Mouse (Mus musculus): ENCODE measurements around the gene Paf1.

DNA sequence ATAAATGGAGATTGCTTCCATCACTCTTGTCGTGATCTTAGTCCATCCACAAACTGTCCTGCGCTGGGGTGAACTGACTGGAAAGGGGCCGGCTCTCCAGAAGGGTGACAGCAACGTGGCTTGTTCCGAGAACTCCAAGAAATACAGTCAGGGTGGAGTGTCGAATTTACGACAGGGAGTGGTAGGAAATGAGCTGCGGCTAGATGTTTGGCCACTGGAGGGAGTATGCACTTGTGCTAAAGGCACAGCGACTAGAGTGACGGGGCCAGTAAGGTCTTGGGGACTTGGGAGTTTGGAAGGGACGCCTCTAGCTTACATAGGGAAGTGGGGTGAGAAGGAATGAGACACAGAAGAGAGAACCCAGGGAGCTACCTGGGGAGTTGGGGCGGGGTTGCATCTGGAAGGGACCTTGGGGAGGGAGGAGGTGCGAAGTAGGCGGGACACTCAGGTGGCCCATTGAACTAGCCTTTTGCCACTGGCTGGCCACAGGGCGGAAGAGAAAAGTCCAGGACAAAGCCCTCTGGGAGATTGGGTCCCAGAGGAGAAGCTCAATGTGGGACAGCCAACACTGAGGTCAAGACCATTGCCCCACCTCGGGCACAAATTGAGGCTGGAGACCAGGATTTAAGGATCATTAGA, 44.3 kb downstream of the Paf1 start, which contains the start of gene Gmfg:
- TF ChIP-seq POLR2A (IDR thresholded peaks at IDR 0.05; ENCODE audit: low read depth, low read length) (0 out of 2 replicates have a peak, but pooled peaks have one; percentile 1), CTCF (IDR thresholded peaks at IDR 0.05; ENCODE audit: borderline replicate concordance, insufficient read depth, low read length) (peak; percentile 70; the same call in 1 of the 2 replicates)
